Mouse (Mus musculus): ENCODE measurements at regions not wholly inside any gene's neighbourhood (a gene's known extent, or its start where the extent isn't known, plus 50 kb on each side); places are given as distances from the start of the nearest gene placed in this dataset.

- DNase-seq (ENCODE audit: low spot score in 2 of 2) = no peak
These were observed 568.8 kb upstream of the Tbl1xr1 start for GRCm38 (mm10) chr3:21507655-21508054.

- no peak for DNase-seq (ENCODE audit: low spot score in 2 of 2)
These were observed 564.4 kb upstream of the Tbl1xr1 start for GRCm38 (mm10) chr3:21512081-21512480.

DNA sequence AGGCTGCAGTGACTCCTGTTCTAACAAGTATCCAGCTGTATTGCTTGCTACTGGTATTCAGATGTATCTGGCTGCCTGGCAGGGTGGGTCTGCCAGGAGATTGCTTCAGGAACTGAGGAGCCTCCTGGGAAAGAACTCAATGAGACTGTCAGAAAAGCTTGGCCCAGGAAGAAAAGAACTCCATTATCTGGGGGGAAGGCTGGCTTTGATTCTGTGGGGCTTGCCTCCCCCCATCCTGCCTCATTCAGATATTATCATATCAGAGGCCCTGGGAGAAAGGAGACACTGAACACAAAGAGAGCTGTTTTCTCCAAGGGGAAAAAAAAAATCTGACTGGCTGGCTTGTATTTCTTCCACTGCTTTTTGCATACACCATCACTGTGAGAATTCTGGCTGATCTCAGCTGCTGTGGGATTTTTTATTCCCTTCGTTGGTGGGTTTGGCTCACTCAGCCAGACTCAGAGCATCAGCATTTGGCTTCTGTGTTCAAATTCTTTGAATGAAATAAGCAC lies 552.0 kb upstream of the Tbl1xr1 start:
- peak; percentile 63 to 80 for DNase-seq (ENCODE audit: low spot score in 2 of 2)

GRCm38 (mm10) chr3:21530862-21531261 lies 545.6 kb upstream of the Tbl1xr1 start:
- no peak for DNase-seq (ENCODE audit: low spot score in 2 of 2)

GRCm38 (mm10) chr3:21539138-21539537 lies 537.3 kb upstream of the Tbl1xr1 start:
- DNase-seq (ENCODE audit: low spot score in 2 of 2) = no peak

DNA sequence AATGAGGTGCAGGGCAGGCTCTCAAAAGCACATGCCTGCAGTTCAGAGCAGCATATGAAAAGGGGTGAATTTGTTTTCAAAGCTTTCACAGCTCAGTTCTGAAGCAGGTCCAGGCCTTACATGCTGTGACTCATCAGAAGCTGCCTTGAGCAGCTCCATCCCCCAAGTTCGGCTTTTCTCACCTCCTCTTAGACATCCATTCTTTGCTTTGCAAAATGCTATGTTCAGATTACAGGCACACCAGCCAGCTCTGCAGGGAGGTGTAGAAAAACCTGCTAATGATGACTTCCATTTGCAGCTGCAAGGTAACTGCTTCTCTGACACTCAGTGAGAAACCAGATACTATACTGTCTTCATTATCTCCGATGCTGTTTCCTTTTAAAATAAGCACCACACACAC lies 532.0 kb upstream of the Tbl1xr1 start:
- DNase-seq (ENCODE audit: low spot score in 2 of 2) = peak in 1 of 2 experiments; percentile 49

- no peak for DNase-seq (ENCODE audit: low spot score in 2 of 2)
These were observed 531.1 kb upstream of the Tbl1xr1 start for GRCm38 (mm10) chr3:21545156-21545893.

DNA sequence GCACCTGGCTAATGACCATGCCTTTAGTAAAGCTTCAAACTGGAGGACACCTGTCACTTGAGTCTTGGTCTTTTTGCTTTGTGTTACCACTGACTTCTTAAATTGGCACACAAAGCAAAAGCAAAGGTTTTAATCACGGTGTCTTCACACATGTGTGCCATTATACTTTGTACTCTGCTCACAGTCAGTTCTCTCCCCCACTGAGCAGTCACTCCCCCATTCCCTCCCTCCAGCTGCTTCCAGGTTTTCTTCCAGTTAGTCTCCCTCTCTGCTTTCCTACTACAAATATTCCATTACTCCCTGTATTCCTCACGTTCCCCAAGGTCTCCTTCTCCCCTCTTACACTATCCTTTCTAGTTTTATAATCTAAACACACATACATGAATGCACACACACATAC lies 530.0 kb upstream of the Tbl1xr1 start:
- DNase-seq (ENCODE audit: low spot score in 2 of 2) = no peak

- DNase-seq (ENCODE audit: low spot score in 2 of 2) = no peak
These were observed 526.8 kb upstream of the Tbl1xr1 start for GRCm38 (mm10) chr3:21549671-21550070.

DNA sequence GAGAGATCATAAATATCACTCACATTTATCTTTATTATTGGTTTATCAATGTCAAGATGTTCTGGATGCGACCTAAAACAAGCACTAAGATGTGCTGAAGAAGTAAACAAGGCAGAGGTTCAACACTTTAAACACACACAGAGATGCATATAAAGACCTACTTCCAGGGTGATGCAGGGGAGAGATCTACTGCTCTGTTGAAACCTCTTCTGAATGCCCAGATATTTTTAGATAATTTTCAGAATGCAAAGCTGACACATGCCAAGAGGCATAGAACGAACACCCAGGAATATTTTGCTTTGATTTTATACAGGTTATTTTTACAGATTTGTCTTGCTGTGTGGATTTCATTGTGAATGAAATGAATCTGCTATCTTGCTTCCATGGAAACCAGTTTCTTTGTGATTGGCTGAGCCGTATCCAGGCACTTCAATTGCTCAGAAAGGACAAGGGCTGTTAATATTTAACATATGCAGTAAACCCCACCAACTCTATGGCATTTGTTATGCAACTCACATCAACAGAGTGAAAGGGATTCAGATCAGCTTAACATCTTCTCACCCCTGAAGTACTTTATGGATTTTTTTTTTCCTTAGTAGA lies 523.2 kb upstream of the Tbl1xr1 start:
- DNase-seq (ENCODE audit: low spot score in 2 of 2) = peak; percentile 54 to 81

DNA sequence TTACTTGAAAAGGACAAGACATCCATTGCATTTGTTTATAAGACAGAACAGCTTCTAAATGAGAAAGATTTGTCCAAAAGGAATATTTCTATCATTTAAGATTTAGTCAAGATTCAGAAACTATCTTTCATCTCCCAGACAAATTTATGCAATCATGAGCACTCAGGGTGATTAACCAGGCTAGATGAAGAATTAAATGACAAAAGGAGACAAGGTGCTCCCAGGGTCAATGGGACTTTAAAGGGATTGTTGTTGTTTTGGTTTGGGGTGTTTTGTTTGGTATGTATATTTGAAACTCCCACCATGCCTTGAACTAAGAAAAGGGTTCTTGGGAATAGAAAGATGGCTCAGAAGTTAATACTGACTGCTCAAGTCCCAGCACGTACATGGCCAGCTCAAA lies 522.6 kb upstream of the Tbl1xr1 start:
- DNase-seq (ENCODE audit: low spot score in 2 of 2) = no peak

GRCm38 (mm10) chr3:21557963-21558441 lies 518.5 kb upstream of the Tbl1xr1 start:
- peak; percentile 90 to 91 for DNase-seq (ENCODE audit: low spot score in 2 of 2)

GRCm38 (mm10) chr3:21562771-21563312 lies 513.6 kb upstream of the Tbl1xr1 start:
- no peak for DNase-seq (ENCODE audit: low spot score in 2 of 2)

- DNase-seq (ENCODE audit: low spot score in 2 of 2) = no peak
These were observed 513.0 kb upstream of the Tbl1xr1 start for GRCm38 (mm10) chr3:21563454-21563853.

DNA sequence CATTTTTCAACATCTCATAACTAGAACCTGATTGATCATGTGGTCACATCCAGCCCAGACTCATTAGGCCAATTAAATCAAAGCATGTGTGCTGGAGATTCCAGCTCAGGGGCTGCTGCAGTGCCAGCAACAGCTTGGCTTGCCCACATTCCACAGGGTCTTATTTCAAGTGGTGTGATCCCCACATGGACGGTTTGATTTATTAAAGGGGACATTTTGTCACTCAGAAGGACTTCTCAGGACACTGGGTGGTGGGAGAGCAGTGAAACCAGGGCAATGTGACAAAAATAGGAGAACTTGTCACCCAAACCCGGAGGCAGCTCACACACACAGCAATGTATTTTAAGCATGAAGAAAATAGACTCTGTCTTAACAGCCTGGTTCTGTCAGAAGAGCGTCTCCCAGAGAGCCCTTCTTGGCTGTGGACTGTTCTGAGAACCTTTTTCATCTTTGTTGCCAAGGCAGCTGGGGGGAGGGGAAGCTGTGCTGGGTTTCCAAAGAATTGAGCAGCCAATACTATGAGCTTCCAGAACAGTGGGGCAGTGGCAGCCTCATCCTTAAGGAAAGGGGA lies 512.2 kb upstream of the Tbl1xr1 start:
- DNase-seq (ENCODE audit: low spot score in 2 of 2) = peak; percentile 95 to 96

GRCm38 (mm10) chr3:21564847-21565485 lies 511.5 kb upstream of the Tbl1xr1 start:
- no peak for DNase-seq (ENCODE audit: low spot score in 2 of 2)

DNA sequence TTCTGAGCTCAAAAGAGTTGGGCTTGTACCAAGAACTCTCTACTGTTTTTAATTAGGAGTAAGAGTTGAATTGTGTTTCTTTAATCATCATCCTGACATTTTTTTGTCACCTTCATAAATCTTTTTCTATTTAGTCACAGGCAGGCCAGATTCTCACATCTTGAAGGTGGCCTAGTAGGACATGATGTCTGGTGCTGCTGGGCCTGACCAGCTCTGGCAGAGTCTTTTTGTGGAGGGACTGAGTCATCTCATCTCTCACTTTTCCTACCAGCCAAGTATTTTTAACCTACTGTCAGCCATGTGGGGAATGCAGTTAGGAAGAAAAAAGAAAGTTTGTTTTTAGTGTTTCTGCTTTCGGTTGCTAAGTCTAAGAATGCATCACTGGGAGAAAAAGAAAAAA lies 506.7 kb upstream of the Tbl1xr1 start:
- peak in 1 of 2 experiments; percentile 40 for DNase-seq (ENCODE audit: low spot score in 2 of 2)

- no peak for DNase-seq (ENCODE audit: low spot score in 2 of 2)
These were observed 497.8 kb upstream of the Tbl1xr1 start for GRCm38 (mm10) chr3:21578635-21579034.

DNA sequence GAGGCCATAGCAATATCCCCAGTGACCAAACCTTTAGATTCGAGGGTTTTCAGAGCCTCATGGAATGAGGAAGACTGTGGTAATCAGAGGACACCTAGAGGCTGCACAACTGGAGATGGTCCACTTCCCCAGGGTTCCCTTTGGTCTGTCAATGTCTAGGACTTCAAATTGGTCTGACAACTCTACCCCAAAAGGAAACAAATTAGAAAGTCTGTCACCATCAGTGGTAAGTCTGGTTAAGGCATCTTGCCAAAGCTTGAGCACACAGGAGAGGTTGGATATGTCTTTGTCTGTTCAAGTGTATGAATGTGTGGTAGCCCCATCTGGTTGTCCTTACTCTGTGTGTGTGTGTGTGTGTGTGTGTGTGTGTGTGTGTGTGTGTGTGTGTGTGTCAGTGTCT lies 494.3 kb upstream of the Tbl1xr1 start:
- no peak for DNase-seq (ENCODE audit: low spot score in 2 of 2)

DNA sequence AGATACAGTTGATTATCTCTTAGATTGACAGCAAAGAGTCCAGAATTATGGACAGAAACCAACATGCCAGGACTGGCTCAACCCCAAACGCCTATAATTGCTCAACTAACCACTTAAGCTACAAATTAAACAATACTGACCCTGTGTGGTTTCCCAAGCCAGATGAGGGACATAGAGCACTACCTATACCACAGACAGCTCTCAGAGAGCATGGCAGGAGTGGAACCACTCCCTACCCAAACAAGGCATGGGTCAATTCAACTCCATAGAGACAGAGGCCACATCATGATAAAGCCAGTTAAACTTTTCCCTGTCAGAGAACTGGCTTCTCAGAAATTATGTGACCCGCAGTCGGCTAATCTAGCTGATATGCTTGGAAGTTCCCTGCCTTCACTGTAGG lies 490.7 kb upstream of the Tbl1xr1 start:
- no peak for DNase-seq (ENCODE audit: low spot score in 2 of 2)

DNA sequence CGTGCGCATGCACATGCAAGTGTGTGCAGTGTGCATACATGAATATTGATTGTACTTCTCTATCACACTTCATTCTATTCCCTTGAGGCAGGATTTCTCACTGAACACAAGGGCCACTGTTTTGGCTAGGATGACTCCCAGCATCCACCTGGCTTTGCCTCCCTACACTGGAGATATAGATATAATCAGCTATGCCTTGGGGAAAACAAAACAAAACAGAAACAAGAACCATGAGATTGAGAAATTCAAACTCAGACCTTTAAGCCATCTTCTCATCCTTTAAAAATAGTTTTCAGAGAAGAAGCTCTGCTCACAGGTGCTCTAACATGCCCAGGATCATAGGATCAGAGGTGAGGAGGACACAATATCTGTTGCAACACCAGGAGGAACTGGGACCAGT lies 469.6 kb upstream of the Tbl1xr1 start:
- no peak for DNase-seq (ENCODE audit: low spot score in 2 of 2)

GRCm38 (mm10) chr3:21610231-21610630 lies 466.2 kb upstream of the Tbl1xr1 start:
- DNase-seq (ENCODE audit: low spot score in 2 of 2) = no peak

Data from right cerebral cortex, postnatal 10 days (tissue).